Mouse (Mus musculus): Measurements from ENCODE around the gene Acot8. TPM values are rescaled to one million over a fixed set of nuclear protein-coding genes. Genes with fewer than 3 reads are reported as not detected.

Gene Acot8
- polyA plus RNA-seq, 1 experiment: 7.0 TPM

DNA sequence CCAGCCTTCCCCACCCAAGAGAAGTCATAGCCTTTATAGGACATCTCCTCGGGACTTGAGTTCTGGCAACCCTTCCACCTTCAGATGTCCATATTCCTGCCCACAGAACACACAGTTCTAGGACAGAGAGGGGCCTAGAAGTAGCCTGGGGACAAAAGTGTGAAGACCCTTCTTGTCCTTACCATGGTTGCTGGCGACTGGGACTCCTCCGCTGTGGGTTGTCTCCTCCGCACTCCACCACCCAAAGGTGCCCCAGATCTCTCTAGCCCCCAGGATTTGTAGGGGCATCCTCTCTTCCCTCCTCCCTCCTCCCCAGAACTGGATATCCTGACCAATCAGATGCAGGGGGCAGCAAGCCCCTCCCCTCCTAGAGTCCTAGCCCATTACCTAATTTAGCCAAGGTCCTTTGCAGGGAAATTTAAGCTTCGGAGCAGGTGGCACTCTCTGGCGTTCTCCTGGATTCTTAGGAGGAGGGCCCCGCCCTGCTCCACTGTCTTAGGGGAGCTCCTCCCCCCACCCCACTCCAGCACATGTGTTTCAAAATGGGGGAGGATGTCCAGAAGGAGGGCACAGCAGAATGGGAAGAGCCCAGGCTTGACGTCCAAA, 25.1 kb downstream of the Acot8 start, which contains the start of gene Tnnc2:
Gene Tnnc2, minus strand, starts transcription at position 487 of the 606 bp plus-strand sequence.
- H3K9me3 ChIP-seq (ENCODE audit: control insufficient read depth, low read length): peaks cover 4% of the 10 kb centered on the region; the same call in 1 of the 2 replicates
- H3K4me1 ChIP-seq (ENCODE audit: control insufficient read depth): peaks cover 30% of the 10 kb centered on the region
- peaks cover 8% of the 10 kb centered on the region for H3K36me3 ChIP-seq (ENCODE audit: control insufficient read depth)
- TF ChIP-seq TAL1 (IDR thresholded peaks at IDR 0.05; ENCODE audit: low read length): no peak
- TF ChIP-seq GATA1 (IDR thresholded peaks at IDR 0.05; ENCODE audit: low read length): no peak
- peaks cover 81% of the 10 kb centered on the region for H3K27me3 ChIP-seq (ENCODE audit: control insufficient read depth)
- H3K4me3 ChIP-seq (replicated peaks): no peak within 1 kb of the TSS

DNA sequence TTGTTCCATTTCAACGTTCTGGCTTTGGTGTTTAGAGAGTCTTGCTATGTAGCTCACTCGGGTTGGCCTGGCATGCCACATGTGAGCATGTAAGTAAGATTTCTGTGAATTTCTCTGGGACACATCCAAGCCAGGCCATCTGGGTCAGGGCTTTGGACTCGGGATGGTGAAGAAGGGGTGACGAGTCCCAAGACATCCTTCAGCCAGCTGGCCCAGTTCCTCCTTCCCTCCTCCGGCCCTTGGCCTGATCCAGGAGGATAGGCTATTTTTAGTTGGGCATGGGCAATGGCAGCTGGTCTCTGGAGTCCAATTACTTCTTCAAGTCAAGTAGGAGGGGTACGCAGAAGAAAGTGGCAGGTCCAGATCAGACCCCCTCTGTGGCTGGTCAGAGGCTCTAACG, 25.9 kb downstream of the Acot8 start:
- Histone ChIP-seq H3K27me3 (ENCODE audit: control insufficient read depth) (peaks cover 73% of the 10 kb centered on the region), H3K4me1 (ENCODE audit: control insufficient read depth) (peaks cover 31% of the 10 kb centered on the region)
- TF ChIP-seq GATA1 (IDR thresholded peaks at IDR 0.05; ENCODE audit: low read length) (no peak), TAL1 (IDR thresholded peaks at IDR 0.05; ENCODE audit: low read length) (no peak)

DNA sequence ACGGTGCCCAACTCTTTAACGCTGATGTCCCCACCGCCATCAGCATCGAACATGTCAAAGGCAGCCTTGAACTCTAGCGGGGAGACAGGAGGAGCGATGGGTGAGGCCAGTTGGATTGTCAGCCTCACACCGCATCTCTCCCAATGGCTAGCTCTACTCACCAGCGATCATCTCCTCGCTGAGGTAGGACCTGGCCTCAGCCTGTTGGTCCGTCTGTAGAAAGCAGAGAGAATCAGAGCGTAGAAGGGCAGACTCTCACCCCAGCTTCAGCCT, 26.7 kb downstream of the Acot8 start:
- H3K4me3 ChIP-seq (replicated peaks): no peak overlapping the region
- peaks cover 4% of the 10 kb centered on the region; the same call in 1 of the 2 replicates for H3K9me3 ChIP-seq (ENCODE audit: control insufficient read depth, low read length)
- H3K4me1 ChIP-seq (ENCODE audit: control insufficient read depth): peaks cover 38% of the 10 kb centered on the region
- peaks cover 66% of the 10 kb centered on the region for H3K27me3 ChIP-seq (ENCODE audit: control insufficient read depth)
- TF ChIP-seq TAL1 (IDR thresholded peaks at IDR 0.05; ENCODE audit: low read length): no peak
- TF ChIP-seq GATA1 (IDR thresholded peaks at IDR 0.05; ENCODE audit: low read length): no peak
- peaks cover 25% of the 10 kb centered on the region for H3K36me3 ChIP-seq (ENCODE audit: control insufficient read depth)

More for the DNA sequence above, 25.9 kb downstream of the Acot8 start:
- Histone ChIP-seq H3K9me3 (ENCODE audit: control insufficient read depth, low read length) (peaks cover 4% of the 10 kb centered on the region; the same call in 1 of the 2 replicates), H3K36me3 (ENCODE audit: control insufficient read depth) (peaks cover 16% of the 10 kb centered on the region), H3K4me3 (replicated peaks) (no peak overlapping the region)

DNA sequence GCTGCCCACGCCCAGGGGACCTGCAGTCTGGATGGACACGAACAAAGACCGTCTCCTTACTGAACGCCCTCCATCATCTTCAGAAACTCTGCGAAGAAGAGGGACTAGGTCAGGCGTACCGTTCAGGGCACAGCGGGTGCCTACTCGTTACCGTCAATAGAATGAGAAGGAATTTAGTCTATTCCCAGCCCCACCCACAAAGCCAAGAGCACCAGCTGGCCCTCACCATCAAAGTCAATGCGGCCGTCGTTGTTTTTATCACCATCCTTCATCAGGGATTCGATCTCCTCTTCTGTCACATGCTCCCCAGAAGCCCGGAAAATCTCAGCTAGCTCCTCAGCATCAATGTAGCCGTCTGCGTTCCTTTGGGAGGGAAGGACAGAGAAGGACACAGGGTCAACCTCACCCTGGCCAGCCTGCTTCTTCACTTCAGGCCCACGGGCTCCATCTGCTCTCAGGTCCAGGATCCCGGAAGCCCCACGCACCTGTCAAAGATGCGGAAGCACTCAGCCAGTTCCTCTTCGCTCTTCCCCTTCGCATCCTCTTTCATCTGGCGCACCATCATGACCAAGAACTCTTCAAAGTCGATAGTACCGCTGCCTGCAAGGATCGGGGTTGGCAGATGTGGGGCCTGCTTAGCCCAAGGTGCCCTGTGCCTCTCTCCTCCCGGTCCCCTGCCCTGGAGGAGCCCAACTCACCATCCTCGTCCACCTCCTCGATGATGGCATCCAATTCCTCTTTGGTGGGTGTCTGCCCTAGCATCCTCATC, 27.3 kb downstream of the Acot8 start:
- peaks cover 30% of the 10 kb centered on the region for H3K36me3 ChIP-seq (ENCODE audit: control insufficient read depth)
- peaks cover 61% of the 10 kb centered on the region for H3K27me3 ChIP-seq (ENCODE audit: control insufficient read depth)
- TF ChIP-seq GATA1 (IDR thresholded peaks at IDR 0.05; ENCODE audit: low read length) (no peak), TAL1 (IDR thresholded peaks at IDR 0.05; ENCODE audit: low read length) (no peak)
- no peak overlapping the region for H3K4me3 ChIP-seq (replicated peaks)
- H3K4me1 ChIP-seq (ENCODE audit: control insufficient read depth): peaks cover 43% of the 10 kb centered on the region
- H3K9me3 ChIP-seq (ENCODE audit: control insufficient read depth, low read length): peaks cover 4% of the 10 kb centered on the region; the same call in 1 of the 2 replicates

DNA sequence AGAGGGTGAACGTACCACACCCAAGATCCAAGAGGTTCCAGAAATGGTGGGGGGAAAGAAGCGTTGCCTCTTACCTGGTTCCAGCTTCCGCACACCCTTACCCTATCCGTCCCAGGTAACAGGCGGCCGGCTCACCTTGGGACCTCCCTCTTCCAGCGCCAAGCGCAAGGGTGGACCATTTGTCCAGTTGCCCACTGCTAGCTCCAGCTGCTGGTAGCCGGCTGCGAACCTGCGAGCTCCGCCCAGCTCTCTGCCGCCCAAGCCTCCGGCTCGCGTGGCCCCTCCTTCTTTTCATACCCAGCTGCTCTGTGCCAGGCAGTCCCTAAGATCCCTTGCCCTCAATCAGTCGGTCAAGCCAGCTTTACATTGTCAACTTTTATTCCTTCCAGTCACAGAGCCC, 27.9 kb downstream of the Acot8 start:
- Histone ChIP-seq H3K27me3 (ENCODE audit: control insufficient read depth) (peaks cover 55% of the 10 kb centered on the region), H3K9me3 (ENCODE audit: control insufficient read depth, low read length) (peaks cover 4% of the 10 kb centered on the region; the same call in 1 of the 2 replicates), H3K4me3 (replicated peaks) (no peak overlapping the region), H3K4me1 (ENCODE audit: control insufficient read depth) (peaks cover 47% of the 10 kb centered on the region), H3K36me3 (ENCODE audit: control insufficient read depth) (peaks cover 36% of the 10 kb centered on the region)
- no peak for TF ChIP-seq GATA1 (IDR thresholded peaks at IDR 0.05; ENCODE audit: low read length)
- no peak for TF ChIP-seq TAL1 (IDR thresholded peaks at IDR 0.05; ENCODE audit: low read length)

DNA sequence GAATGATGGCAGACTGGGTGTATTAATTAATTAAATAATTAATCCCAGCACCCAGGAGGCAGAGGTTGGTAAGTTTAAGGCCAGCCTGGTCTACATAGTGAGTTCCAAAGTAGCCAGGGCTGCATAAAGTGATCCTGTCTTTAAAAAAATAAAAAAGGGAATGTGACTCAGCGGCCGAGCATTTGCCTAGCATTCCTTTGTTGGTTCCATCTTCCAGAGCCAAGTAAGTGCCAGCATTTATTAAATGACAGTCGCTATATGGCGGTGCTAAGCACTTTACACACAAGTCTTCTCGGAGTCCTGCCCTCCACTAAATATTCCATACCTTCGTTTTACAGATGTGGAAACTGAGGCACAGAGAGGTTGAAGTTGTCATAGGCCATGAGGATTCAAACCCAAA, 28.6 kb downstream of the Acot8 start:
- peaks cover 43% of the 10 kb centered on the region for H3K36me3 ChIP-seq (ENCODE audit: control insufficient read depth)
- no peak for TF ChIP-seq GATA1 (IDR thresholded peaks at IDR 0.05; ENCODE audit: low read length)
- no peak for TF ChIP-seq TAL1 (IDR thresholded peaks at IDR 0.05; ENCODE audit: low read length)
- H3K4me3 ChIP-seq (replicated peaks): no peak overlapping the region
- H3K9me3 ChIP-seq (ENCODE audit: control insufficient read depth, low read length): peaks cover 4% of the 10 kb centered on the region; the same call in 1 of the 2 replicates
- peaks cover 54% of the 10 kb centered on the region for H3K4me1 ChIP-seq (ENCODE audit: control insufficient read depth)
- peaks cover 49% of the 10 kb centered on the region for H3K27me3 ChIP-seq (ENCODE audit: control insufficient read depth)

DNA sequence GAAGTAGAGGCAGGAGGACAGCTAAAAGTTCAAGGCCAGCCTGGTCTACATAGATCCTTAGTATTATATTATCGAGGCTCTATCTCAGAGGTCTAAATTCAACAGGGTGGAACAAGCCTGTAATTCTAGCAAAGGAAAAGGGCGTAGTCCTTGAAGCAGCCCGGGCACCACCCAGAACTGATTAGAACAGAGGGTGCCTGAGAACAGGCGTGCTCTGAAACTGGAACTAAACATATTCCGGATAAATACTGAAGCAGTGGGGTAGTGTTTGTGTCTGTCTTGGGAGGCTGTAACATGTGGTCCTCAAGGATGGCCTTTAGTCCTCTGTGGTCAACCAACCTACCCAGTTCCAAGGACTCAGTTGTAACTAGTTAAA, 30.7 kb downstream of the Acot8 start:
- H3K36me3 ChIP-seq (ENCODE audit: control insufficient read depth): peaks cover 57% of the 10 kb centered on the region
- H3K4me1 ChIP-seq (ENCODE audit: control insufficient read depth): peaks cover 63% of the 10 kb centered on the region
- peak overlapping the region; percentile 74 for H3K4me3 ChIP-seq (replicated peaks)
- TF ChIP-seq GATA1 (IDR thresholded peaks at IDR 0.05; ENCODE audit: low read length) (peak; percentile 71), TAL1 (IDR thresholded peaks at IDR 0.05; ENCODE audit: low read length) (no peak)
- peaks cover 4% of the 10 kb centered on the region; the same call in 1 of the 2 replicates for H3K9me3 ChIP-seq (ENCODE audit: control insufficient read depth, low read length)
- peaks cover 32% of the 10 kb centered on the region for H3K27me3 ChIP-seq (ENCODE audit: control insufficient read depth)

DNA sequence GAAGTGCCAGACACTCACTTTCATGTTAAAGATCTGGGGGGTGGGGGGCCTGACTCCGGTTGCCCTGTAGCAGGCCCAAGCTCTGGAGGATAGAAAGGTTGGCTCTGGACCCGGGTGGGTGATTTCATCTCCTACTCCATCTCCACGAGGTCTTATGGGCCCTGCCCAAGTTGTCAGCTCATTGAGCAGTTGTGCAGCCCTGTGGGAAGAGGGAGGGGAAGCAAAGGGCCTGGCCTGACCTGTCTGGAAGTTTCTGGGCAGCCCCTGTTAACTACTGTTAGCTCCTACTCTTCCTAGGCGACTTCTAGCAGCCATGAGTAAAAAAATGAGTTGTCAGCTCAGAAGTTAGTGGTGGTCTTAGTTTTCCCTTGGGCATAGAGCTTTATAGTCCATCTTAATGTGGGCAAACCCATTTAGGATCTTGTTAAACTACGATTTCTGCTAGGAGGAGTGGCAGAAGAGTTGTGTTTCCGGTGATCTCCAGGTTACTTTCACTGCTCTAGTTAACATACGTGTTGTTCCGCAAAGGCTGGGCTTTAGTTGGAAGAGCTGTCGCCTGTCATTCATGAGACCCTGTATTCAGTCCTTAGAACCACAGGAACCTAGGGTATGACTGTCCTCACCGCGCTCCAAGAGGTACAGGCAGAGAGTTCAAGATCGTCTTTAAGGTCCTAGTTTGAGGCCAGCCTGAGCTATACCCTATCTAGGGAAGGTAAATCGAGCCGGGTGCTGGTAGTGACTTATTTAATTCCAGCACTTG, 31.3 kb downstream of the Acot8 start:
- peaks cover 64% of the 10 kb centered on the region for H3K4me1 ChIP-seq (ENCODE audit: control insufficient read depth)
- H3K27me3 ChIP-seq (ENCODE audit: control insufficient read depth): peaks cover 27% of the 10 kb centered on the region
- peak overlapping the region; percentile 74 for H3K4me3 ChIP-seq (replicated peaks)
- H3K36me3 ChIP-seq (ENCODE audit: control insufficient read depth): peaks cover 59% of the 10 kb centered on the region
- no peak for TF ChIP-seq GATA1 (IDR thresholded peaks at IDR 0.05; ENCODE audit: low read length)
- TF ChIP-seq TAL1 (IDR thresholded peaks at IDR 0.05; ENCODE audit: low read length): no peak
- H3K9me3 ChIP-seq (ENCODE audit: control insufficient read depth, low read length): peaks cover 4% of the 10 kb centered on the region; the same call in 1 of the 2 replicates

DNA sequence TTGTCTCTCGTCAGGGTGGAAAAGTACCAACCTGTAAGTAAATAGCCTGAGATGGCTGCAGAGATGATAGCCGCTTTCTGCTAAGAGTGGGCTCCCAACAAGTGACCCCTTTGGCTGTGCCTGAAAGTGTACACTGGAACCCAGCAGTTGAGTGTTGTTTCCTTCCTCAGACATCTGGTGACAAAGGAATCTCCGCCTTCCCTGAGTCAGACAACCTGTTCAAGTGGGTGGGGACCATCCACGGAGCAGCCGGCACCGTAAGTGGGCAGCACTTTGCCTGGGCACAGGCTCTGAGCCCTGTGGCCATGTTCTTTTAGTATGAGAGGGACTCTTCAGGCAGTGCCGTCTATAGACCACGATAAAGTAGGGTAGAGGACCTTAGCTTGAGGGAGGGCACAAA, 33.6 kb downstream of the Acot8 start:
- Histone ChIP-seq H3K4me3 (replicated peaks) (peak overlapping the region; percentile 74), H3K36me3 (ENCODE audit: control insufficient read depth) (peaks cover 82% of the 10 kb centered on the region), H3K27me3 (ENCODE audit: control insufficient read depth) (peaks cover 4% of the 10 kb centered on the region), H3K4me1 (ENCODE audit: control insufficient read depth) (peaks cover 69% of the 10 kb centered on the region), H3K9me3 (ENCODE audit: control insufficient read depth, low read length) (no peaks in the 10 kb centered on the region)
- TF ChIP-seq GATA1 (IDR thresholded peaks at IDR 0.05; ENCODE audit: low read length) (no peak), TAL1 (IDR thresholded peaks at IDR 0.05; ENCODE audit: low read length) (no peak)

Measured in erythroblast, embryonic 14.5 days (primary cell).